Mouse (Mus musculus) kidney, postnatal 0 days (tissue): ENCODE data around the gene Fgf23. TPM values are rescaled to one million over a fixed set of nuclear protein-coding genes. Genes with fewer than 3 reads are reported as not detected.
A peak's percentile ranks its signal among the peaks of the same experiment; 100 is the strongest.

Experiments used
- ATAC-seq: fragments of 200-750 bp; cut with Nextera tagmentation; replicated peaks from 2 replicates; pipeline ENCODE4 v1.8.0; 2017; ENCODE audit warnings: low read depth, moderate number of reproducible peaks, moderate TSS enrichment, moderate library complexity; ENCODE audit not compliant: low FRiP score
- DNase-seq: peaks from one replicate; pipeline ENCODE4 v3.0.0-alpha.2; 2016; ENCODE audit warnings: low spot score
- H3K27ac ChIP-seq: fragments of 300-500 bp; sonication (generic); 2 replicates; pipeline ENCODE4 v1.5.1; 2014; ENCODE audit warnings: mild to moderate bottlenecking
- H3K27me3 ChIP-seq: fragments of 300-500 bp; sonication (generic); 2 replicates; pipeline ENCODE4 v1.6.1; 2014; ENCODE audit warnings: low read length, mixed read lengths; ENCODE audit not compliant: insufficient read depth
- H3K36me3 ChIP-seq: fragments of 300-500 bp; sonication (generic); 2 replicates; pipeline ENCODE4 v1.6.1; 2014; ENCODE audit warnings: low read length, mixed read lengths; ENCODE audit not compliant: insufficient read depth
- H3K4me1 ChIP-seq: fragments of 300-500 bp; sonication (generic); replicated peaks from 2 replicates; pipeline ENCODE4 v1.6.1; 2014; ENCODE audit warnings: antibody characterized with exemption, low read length, mixed read lengths; ENCODE audit not compliant: insufficient read depth
- H3K4me2 ChIP-seq: fragments of 300-500 bp; sonication (generic); 2 replicates; pipeline ENCODE4 v1.6.1; 2014; ENCODE audit warnings: mild to moderate bottlenecking, low read length, moderate library complexity, mixed read lengths
- H3K4me3 ChIP-seq: fragments of 300-500 bp; sonication (generic); replicated peaks from 2 replicates; pipeline ENCODE4 v1.5.1; 2014; ENCODE audit warnings: low read depth, low read length
- H3K9ac ChIP-seq: fragments of 300-500 bp; sonication (generic); 2 replicates; pipeline ENCODE4 v1.6.1; 2014; ENCODE audit warnings: low read depth, low read length
- H3K9me3 ChIP-seq: fragments of 300-500 bp; sonication (generic); replicated peaks from 2 replicates; pipeline ENCODE4 v1.6.1; 2016; ENCODE audit warnings: low read length, inconsistent platforms, mixed read lengths
- CTCF ChIP-seq: IDR thresholded peaks from 2 replicates; pipeline ENCODE4 v1.5.1; 2016; ENCODE audit warnings: antibody characterized with exemption, low read depth, mild to moderate bottlenecking, moderate library complexity
- WGBS: fragments of 180-500 bp; shearing (Covaris S2); extraction: QIAGEN DNeasy Blood & Tissue Kit; methylation state at CpG from one replicate; pipeline ENCODE4 v1.1.7; 2014; 5-methylcytosine and 5-hydroxymethylcytosine counted together
- polyA plus RNA-seq: library from polyadenylated mRNA; unstranded; fragments of >200 nt; fragmentation: Nextera tagmentation; extraction: Ambion mirVana; gene quantifications from 2 replicates; pipeline ENCODE4 v1.2.1, GENCODE M21; 2015

Gene Fgf23
- polyA plus RNA-seq, 1 experiment from 2014 or later, result not detected

- ATAC-seq, result no peak
- Histone ChIP-seq H3K36me3 (no peaks in the 10 kb centered on the region), H3K27ac (no peak overlapping the region), H3K27me3 (no peaks in the 10 kb centered on the region), H3K4me2 (no peak overlapping the region), H3K4me1 (no peaks in the 10 kb centered on the region), H3K9ac (no peak overlapping the region), H3K4me3 (no peak overlapping the region), H3K9me3 (no peaks in the 10 kb centered on the region)
- WGBS, result 89% methylated on average over 3 of the region's 3 CpGs
- no peak for TF ChIP-seq CTCF
- no peak for DNase-seq
Measured at GRCm38 (mm10) chr6:127063915-127064314, 8.8 kb upstream of the Fgf23 start.

DNA sequence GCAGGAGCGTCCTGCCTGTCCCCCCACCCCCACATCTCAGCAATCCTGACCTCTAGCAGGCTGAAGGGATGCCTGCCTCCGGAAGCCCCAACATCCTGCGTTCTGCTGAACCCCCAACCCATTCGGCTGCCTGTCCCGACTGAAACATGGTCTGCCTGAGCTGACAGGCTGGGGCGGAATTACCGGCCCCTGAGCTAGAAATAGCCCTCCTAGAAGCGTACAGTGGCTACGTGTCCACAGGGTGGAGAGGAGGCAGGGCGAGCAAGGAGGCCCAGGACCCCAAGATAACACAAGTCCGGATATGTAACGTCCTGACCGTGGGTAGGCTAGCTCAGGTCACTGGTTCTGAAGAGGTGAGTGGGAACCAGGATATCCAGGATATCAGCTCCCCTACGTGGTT is 7.9 kb upstream of the Fgf23 start:
- DNase-seq, result peak; percentile 14
- H3K4me1 ChIP-seq, result no peaks in the 10 kb centered on the region
- H3K9me3 ChIP-seq, result no peaks in the 10 kb centered on the region
- 2% methylated on average over 14 of the region's 14 CpGs for WGBS
- H3K4me2 ChIP-seq, result peak overlapping the region; percentile 31
- no peak overlapping the region for H3K9ac ChIP-seq
- H3K4me3 ChIP-seq, result no peak overlapping the region
- H3K36me3 ChIP-seq, result no peaks in the 10 kb centered on the region
- H3K27me3 ChIP-seq, result no peaks in the 10 kb centered on the region
- no peak for TF ChIP-seq CTCF
- ATAC-seq, result no peak
- no peak overlapping the region for H3K27ac ChIP-seq

GRCm38 (mm10) chr6:127079867-127080731 is 7.4 kb downstream of the Fgf23 start:
- ATAC-seq, result peak; percentile 69
- DNase-seq, result peak; percentile 81
- no peaks in the 10 kb centered on the region for H3K36me3 ChIP-seq
- peak overlapping the region; percentile 50 for H3K4me3 ChIP-seq
- H3K27me3 ChIP-seq, result peaks cover 17% of the 10 kb centered on the region; the same call in 1 of the 2 replicates
- H3K4me1 ChIP-seq, result no peaks in the 10 kb centered on the region
- 1% methylated on average over 59 of the region's 59 CpGs for WGBS
- TF ChIP-seq CTCF, result peak; percentile 66
- H3K9me3 ChIP-seq, result no peaks in the 10 kb centered on the region
- H3K27ac ChIP-seq, result no peak overlapping the region
- peak overlapping the region; percentile 96 for H3K4me2 ChIP-seq
- peak overlapping the region; percentile 44; the same call in 1 of the 2 replicates for H3K9ac ChIP-seq

GRCm38 (mm10) chr6:127081820-127082219 is 9.1 kb downstream of the Fgf23 start:
- Histone ChIP-seq H3K9ac (no peak overlapping the region), H3K27ac (no peak overlapping the region), H3K36me3 (no peaks in the 10 kb centered on the region), H3K4me2 (no peak overlapping the region), H3K27me3 (peaks cover 14% of the 10 kb centered on the region; the same call in 1 of the 2 replicates), H3K4me1 (no peaks in the 10 kb centered on the region), H3K9me3 (no peaks in the 10 kb centered on the region), H3K4me3 (no peak overlapping the region)
- ATAC-seq (no peak), DNase-seq (no peak)
- 73% methylated on average over 6 of the region's 6 CpGs for WGBS
- TF ChIP-seq CTCF, result no peak

DNA sequence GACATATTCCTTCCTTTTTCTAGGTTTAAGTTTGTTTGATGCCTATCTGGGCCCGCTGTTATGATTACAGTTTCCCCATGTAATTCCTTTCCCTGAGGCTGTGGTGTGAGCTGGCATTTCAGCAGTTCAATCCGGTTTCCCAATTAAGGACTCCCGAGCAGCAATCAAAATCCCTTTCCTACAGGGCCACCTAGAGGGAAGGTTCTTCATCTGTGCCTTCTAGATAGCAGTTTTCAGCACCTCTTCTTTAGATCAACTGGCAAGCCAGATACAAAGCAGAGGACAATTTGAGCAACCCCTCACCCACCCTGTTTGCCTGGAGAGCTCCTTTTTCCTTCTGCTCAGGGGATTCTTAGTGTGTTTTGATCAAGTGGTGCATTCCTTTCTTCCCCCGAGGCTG is 14.0 kb downstream of the Fgf23 start:
- WGBS, result 58% methylated on average over 4 of the region's 4 CpGs

GRCm38 (mm10) chr6:127094565-127094964 is 21.9 kb downstream of the Fgf23 start:
- peak; percentile 61 for TF ChIP-seq CTCF
- DNase-seq (peak; percentile 25), ATAC-seq (no peak)
- Histone ChIP-seq H3K27ac (no peak overlapping the region), H3K9me3 (no peaks in the 10 kb centered on the region), H3K4me1 (no peaks in the 10 kb centered on the region), H3K27me3 (no peaks in the 10 kb centered on the region), H3K36me3 (no peaks in the 10 kb centered on the region), H3K4me2 (no peak overlapping the region), H3K4me3 (no peak overlapping the region), H3K9ac (no peak overlapping the region)
- WGBS, result 62% methylated on average over 7 of the region's 7 CpGs

More for the DNA sequence above, 14.0 kb downstream of the Fgf23 start:
- Histone ChIP-seq H3K4me2 (no peak overlapping the region), H3K36me3 (no peaks in the 10 kb centered on the region), H3K4me1 (no peaks in the 10 kb centered on the region), H3K4me3 (no peak overlapping the region), H3K27me3 (no peaks in the 10 kb centered on the region), H3K27ac (no peak overlapping the region), H3K9ac (no peak overlapping the region), H3K9me3 (no peaks in the 10 kb centered on the region)
- ATAC-seq (no peak), DNase-seq (no peak)
- peak; percentile 26; the same call in 1 of the 2 replicates for TF ChIP-seq CTCF
